Mouse (Mus musculus): Measurements from ENCODE around the gene Vwa7. TPM values are rescaled to one million over a fixed set of nuclear protein-coding genes. Genes with fewer than 3 reads are reported as not detected.

The Vwa7 gene
- total RNA-seq, 2 experiments from 2014 or later, result 7.8 to 14.4 TPM

DNA sequence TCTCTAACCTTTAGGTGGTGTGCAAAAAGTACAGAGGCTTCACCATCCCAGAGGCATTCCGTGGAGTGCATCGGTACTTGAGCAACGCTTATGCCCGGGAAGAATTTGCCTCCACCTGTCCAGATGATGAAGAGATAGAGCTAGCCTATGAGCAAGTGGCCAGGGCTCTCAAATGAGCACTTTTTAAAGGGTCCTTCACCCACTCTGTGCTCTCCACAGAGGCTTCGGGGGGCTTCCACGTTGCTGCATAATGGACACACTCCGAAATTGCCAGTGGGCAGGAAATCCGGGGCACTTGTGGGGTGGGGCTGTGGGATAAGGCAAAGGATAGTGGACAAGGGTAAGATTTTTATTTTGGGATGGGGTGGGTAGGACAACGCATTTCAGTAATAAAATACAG lies 41.9 kb downstream of the Vwa7 start:
- Histone ChIP-seq H3K4me3 (peak overlapping the region; percentile 86), H3K27ac (peak overlapping the region; percentile 91)
- TF ChIP-seq CTCF (IDR thresholded peaks at IDR 0.05), result no peak
- intact Hi-C loops (cut with DNase I), result loop anchor here (2.0 kb wide), 1 partner anchor 38 kb away; no protein-coding TSS in a partner anchor
- DNase-seq, result no peak

DNA sequence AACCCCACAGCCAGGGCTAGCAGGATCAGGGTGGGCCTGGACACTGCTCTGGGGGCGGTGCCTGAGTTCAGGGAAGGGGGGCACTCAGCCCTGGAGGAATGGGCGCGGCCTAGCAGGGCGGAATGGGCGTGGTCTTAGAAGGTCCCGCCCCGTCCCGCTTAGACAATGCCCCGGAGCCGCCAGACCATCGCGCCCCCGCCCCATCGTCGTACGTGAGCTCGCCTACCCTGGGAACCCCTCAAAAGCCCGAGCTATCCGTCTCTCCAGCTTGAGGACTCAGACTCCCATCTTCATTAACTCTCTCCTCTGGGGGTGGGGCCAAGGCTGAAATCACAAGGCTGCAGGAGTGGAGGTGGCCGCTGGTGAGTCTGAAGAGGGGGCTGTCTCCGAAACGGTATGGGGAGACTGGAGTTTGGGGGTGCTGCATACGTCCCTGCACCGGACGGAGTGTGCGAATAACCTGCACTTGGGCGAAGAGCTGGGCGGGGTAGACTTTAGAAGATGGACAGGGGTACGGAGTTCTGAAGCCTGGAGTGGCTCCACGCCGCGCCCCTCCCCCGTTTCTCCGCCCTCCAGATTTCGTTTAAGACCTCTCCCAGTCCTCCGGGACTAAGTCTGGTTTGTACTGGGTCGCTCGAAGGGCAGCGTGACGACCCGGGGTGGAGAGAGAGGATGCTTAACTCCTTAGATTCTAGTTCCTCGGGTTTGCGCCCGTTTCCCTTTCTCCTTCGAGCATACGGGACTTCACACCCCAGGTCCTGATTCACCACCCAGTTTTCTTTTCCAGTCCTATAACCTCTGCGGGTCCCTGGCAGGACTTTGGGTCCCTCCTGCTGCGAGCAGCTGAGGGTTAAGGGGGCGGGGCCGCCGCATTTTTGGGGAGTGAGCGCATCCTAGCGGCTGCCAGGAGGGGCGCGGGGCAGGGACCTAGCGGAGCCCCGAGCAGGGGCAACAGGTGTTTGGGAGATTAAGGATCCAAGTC lies 42.8 kb downstream of the Vwa7 start, which contains the start of gene Ddah2:
Gene Ddah2, plus strand, starts transcription at position 125 of the 982 bp plus-strand sequence.
- Histone ChIP-seq H3K27ac (peak within 1 kb of the TSS; percentile 91), H3K4me3 (peak within 1 kb of the TSS; percentile 86)

DNA sequence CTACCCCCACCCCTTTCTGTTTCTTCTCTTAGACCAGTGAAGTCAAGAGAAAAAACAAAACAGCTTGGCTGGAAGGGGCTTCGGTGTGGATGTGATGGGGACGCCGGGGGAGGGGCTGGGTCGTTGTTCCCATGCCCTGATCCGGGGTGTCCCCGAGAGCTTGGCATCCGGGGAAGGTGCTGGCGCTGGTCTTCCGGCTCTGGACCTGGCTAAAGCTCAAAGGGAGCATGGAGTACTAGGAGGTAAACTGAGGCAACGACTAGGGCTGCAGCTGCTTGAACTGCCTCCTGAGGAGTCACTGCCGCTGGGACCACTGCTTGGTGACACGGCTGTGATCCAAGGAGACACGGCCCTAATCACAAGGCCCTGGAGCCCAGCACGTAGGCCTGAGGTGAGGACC lies 43.7 kb downstream of the Vwa7 start:
- intact Hi-C loops (cut with DNase I), result no loop called here
- Histone ChIP-seq H3K4me3 (peak overlapping the region; percentile 86), H3K27ac (peak overlapping the region; percentile 91)
- no peak for DNase-seq
- no peak for TF ChIP-seq CTCF (IDR thresholded peaks at IDR 0.05)

More for the DNA sequence above, 42.8 kb downstream of the Vwa7 start, which contains the start of gene Ddah2:
- intact Hi-C loops (cut with DNase I), result loop anchor here (2.0 kb wide), 1 partner anchor 38 kb away; no protein-coding TSS in a partner anchor
- DNase-seq, result peak; percentile 92
- peak; percentile 72 for TF ChIP-seq CTCF (IDR thresholded peaks at IDR 0.05)

DNA sequence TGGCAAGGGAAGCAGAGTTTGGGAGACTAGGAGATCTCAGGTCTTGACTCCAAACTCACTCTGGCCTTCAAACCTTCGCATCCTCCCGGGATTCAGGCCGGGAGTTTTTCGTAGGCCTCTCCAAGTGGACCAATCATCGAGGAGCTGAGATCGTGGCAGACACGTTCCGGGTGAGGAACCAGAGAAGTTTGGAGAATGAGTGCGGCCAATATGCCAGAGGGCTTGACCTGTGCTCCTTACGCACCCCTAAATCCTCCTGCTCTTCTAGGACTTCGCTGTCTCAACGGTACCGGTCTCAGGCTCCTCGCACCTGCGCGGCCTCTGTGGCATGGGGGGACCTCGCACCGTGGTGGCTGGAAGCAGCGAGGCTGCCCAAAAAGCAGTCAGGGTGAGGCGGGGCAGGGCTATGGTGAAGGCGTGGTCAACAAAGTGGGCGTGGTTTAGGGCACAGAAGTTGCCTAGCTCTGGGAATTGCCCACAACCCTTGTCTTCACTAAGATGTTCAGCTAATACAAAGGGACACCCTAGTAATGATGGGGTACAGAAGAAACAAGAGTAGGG lies 44.4 kb downstream of the Vwa7 start:
- intact Hi-C loops (cut with DNase I), result no loop called here
- no peak for TF ChIP-seq CTCF (IDR thresholded peaks at IDR 0.05)
- H3K27ac ChIP-seq, result peak overlapping the region; percentile 91
- peak; percentile 64 for DNase-seq
- peak overlapping the region; percentile 86 for H3K4me3 ChIP-seq

DNA sequence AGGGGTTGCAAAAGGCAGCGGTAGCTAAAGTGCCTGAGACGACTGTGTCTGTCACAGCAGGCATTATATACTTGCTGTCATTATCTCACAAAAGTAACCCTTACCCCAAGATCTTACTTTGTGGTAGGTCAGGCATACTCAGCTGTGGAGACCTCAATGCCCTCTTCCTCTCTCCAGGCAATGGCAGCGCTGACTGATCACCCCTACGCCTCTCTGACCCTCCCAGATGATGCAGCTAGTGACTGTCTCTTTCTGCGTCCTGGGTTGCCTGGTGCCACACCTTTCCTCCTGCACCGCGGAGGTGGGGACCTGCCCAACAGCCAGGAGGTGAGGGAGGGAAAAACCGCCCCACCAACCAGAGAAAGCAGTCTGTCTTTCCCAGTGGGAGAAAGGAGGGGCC lies 44.9 kb downstream of the Vwa7 start:
- no peak for TF ChIP-seq CTCF (IDR thresholded peaks at IDR 0.05)
- intact Hi-C loops (cut with DNase I), result no loop called here
- Histone ChIP-seq H3K27ac (no peak overlapping the region), H3K4me3 (no peak overlapping the region)
- DNase-seq, result no peak

DNA sequence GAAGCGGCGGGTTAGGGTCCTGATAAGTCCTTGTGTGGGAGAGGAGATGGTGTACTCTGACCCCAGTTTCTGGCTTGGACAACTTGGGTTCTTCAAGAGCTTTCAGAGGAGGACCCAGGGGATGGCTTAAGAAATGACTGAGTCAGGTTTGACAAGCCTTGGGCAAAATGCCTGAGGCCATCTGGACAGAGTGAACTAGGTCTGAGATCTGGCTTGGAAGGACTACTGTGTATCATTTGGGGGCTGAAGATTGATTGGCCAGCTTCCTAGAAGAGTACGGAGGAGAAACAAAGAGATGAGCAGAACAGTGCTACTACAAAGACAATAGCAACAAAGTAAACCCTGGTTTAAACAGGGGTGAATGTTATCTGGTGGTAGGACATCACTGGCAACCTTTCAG lies 47.1 kb downstream of the Vwa7 start:
- intact Hi-C loops (cut with DNase I), result no loop called here
- no peak overlapping the region for H3K4me3 ChIP-seq
- DNase-seq, result peak; percentile 34
- no peak overlapping the region for H3K27ac ChIP-seq
- TF ChIP-seq CTCF (IDR thresholded peaks at IDR 0.05), result no peak

DNA sequence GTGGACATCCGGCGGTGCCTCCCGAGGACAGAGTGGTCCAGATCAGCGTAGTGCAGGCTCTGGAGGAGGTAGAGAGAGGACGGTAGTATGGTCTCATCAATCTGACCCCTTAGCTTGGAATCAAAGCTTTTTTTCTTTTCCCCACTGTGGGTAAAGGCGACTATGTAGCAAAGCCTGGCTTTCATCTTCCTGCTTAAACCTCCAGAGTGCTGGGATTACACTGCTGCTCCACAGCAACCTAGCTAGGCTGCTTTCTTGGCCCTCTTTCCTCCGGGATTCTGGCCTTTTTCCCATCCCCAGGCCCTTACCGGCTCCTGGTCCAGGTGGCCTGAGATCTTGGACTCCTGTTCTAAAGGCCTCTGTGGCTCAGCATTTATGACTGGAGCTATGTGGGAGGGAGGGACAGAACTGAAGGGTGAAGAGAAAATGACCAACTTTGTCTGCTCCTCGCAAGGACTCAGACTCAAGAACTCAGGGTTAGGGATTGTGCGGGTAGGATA lies 48.0 kb downstream of the Vwa7 start:
- intact Hi-C loops (cut with DNase I), result no loop called here
- DNase-seq, result no peak
- peak overlapping the region; percentile 66 for H3K4me3 ChIP-seq
- no peak for TF ChIP-seq CTCF (IDR thresholded peaks at IDR 0.05)
- peak overlapping the region; percentile 16; the same call in 1 of the 2 replicates for H3K27ac ChIP-seq

DNA sequence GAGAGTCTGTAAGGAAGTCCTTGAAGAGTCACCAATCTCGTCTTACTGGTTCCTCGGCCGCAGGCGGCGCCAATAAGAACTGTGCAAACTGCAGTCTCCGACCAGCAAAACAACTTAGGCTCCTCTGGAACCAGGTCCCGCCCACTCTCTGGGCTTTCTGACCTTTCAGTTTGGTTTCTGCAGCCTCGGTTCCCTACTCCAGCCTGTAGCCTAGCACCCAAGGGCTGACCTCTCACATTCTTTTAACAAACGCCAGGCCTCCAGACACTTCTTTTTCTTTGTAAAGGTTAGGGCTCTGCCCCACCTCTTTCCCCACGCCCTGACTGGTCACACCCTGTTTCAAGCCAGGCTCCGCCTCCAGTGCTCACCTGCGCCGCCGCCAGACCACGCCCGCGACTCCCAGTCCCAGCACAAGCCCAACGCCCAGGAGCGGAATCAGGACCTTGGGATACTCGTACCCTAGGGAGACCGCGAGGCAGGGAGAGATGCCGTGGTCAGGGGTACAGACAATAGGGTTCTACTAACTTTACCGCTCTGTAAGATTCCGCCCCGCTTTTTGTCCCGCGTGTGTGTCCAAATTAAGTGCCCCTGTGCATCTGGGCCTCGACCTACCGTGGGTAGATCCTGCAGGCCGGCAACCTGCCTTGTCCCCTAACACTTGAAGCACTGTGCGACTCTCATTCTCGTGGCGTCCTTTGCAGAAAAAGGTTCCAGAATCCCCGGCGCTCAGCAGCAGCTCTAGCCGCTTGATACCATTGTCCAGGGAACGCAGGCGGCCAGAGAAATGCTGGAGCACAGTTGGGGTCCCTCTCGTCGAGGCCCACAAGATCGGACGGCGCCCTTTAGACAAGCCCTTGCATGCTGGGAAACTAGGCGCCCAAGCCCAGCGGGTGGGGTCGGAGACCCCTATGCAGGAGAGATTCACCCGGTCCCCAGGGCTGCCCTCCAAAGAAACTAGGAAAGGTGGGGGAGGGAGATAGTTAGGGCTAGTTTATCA lies 48.9 kb downstream of the Vwa7 start, which contains the start of gene Ly6g6c:
Gene Ly6g6c, plus strand, starts transcription at position 438 of the 997 bp plus-strand sequence.
- intact Hi-C loops (cut with DNase I), result no loop called here
- Histone ChIP-seq H3K4me3 (peak within 1 kb of the TSS; percentile 66), H3K27ac (peak within 1 kb of the TSS; percentile 21; the same call in 1 of the 2 replicates)
- no peak for TF ChIP-seq CTCF (IDR thresholded peaks at IDR 0.05)
- DNase-seq, result peak; percentile 63

DNA sequence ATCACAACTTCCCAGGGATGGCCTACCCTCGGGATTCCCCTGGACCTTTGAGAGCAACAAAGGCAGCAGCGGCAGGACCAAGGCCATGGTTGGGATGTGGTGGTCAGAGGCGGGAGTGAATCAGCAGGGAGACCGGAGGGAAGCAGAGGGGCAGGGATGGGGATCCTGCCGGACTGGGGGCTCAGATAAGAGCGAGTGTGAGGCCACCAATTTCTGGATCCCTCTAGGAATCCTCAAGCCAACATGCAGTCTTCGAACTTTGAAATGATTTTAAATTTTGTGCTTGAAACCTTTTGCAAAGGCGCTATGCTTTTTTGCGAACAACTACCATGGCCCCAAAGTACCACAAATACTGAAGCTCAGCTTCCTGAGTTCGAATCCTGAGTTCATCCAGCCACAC lies 49.7 kb downstream of the Vwa7 start, which contains the start of gene Mpig6b:
Gene Mpig6b, minus strand, starts transcription at position 101 of the 400 bp plus-strand sequence.
- DNase-seq, result no peak
- Histone ChIP-seq H3K27ac (peak within 1 kb of the TSS; percentile 21; the same call in 1 of the 2 replicates), H3K4me3 (peak within 1 kb of the TSS; percentile 66)
- intact Hi-C loops (cut with DNase I), result no loop called here
- TF ChIP-seq CTCF (IDR thresholded peaks at IDR 0.05), result no peak

DNA sequence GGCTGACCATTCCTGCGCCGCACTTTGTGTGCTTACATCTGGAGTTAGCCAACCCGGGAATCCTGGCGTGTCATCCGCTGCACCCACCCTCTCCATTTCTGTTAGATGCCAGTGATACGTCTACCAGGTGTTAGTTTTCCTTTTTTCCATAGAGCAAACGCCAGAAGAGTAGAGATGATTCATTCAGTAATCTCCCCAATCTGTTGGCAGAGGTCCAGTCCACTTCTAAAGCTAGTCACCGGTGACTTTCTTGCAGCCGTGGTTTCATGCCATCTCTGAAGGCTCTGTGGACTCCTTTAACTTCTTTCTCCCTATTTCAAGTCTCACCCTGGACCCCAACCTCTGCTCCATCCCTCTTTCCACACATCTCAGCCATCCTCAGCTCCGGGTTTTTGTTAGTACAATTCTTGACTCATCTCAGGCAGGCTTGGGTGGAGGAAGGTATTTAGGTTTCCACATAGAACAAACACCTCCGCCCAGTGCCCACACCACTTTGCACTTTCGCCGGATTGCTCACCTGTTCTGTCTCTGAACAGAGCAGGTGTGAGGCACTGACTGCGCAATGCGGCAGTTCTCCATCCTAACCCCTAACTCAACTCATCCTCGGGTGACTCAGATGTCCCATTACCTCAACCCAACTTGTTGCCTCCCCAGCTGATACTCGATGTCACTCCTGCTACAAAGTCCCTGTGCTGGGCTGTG lies 52.0 kb downstream of the Vwa7 start:
- intact Hi-C loops (cut with DNase I), result no loop called here
- TF ChIP-seq CTCF (IDR thresholded peaks at IDR 0.05), result no peak
- Histone ChIP-seq H3K27ac (no peak overlapping the region), H3K4me3 (no peak overlapping the region)
- no peak for DNase-seq

Measured in gastrocnemius, adult 2 months (tissue).